Mouse (Mus musculus): ENCODE data around the gene Mybl2. TPM values are rescaled to one million over a fixed set of nuclear protein-coding genes. Genes with fewer than 3 reads are reported as not detected.
A peak's percentile ranks its signal among the peaks of the same experiment; 100 is the strongest.

Mybl2 gene
- total and polyA plus RNA-seq, 3 experiments, result 60.8 to 145 TPM; not detected in 1

- H3K9ac ChIP-seq (ENCODE audit: control insufficient read depth, low read depth, low read length, poor library complexity, severe bottlenecking), result no peak overlapping the region
- H3K79me2 ChIP-seq (ENCODE audit: control insufficient read depth, insufficient read depth, low read length, poor library complexity), result no peaks in the 10 kb centered on the region
- no peak for TF ChIP-seq NELFE (IDR thresholded peaks at IDR 0.05; ENCODE audit: low read depth, low read length)
- TF ChIP-seq SIN3A (IDR thresholded peaks at IDR 0.05; ENCODE audit: low read length), result no peak
- H3K4me3 ChIP-seq (ENCODE audit: control insufficient read depth in 1 of 2, insufficient read depth in 1 of 2, low read depth in 2 of 2, low read length in 2 of 2), result no peak overlapping the region
- no peaks in the 10 kb centered on the region for H3K27me3 ChIP-seq (ENCODE audit: control insufficient read depth in 1 of 2, insufficient read depth in 2 of 2, low read length in 2 of 2)
- no peaks in the 10 kb centered on the region for H3K36me3 ChIP-seq (ENCODE audit: control insufficient read depth in 1 of 2, insufficient read depth in 2 of 2, low read length in 2 of 2)
- no peak overlapping the region for H3K27ac ChIP-seq (ENCODE audit: control insufficient read depth, low read depth, low read length)
- 0 out of 4 replicates have a peak, but pooled peaks cover 0 to 2% of the 10 kb centered on the region in 2 experiments for H3K4me1 ChIP-seq (ENCODE audit: control insufficient read depth in 1 of 2, insufficient read depth in 2 of 2, low read length in 2 of 2)
- DNase-seq (ENCODE audit: low read depth, low spot score), result no peak
- no peaks in the 10 kb centered on the region for H3K9me3 ChIP-seq (replicated peaks; ENCODE audit: insufficient read depth, low read length)
Observed at GRCm38 (mm10) chr2:163104086-163104770, 49.7 kb downstream of the Mybl2 start.

GRCm38 (mm10) chr2:163108385-163108784, 53.9 kb downstream of the Mybl2 start:
- H3K9ac ChIP-seq (ENCODE audit: control insufficient read depth, low read depth, low read length, poor library complexity, severe bottlenecking), result no peak overlapping the region
- no peaks in the 10 kb centered on the region for H3K36me3 ChIP-seq (ENCODE audit: control insufficient read depth in 1 of 2, insufficient read depth in 2 of 2, low read length in 2 of 2)
- H3K27ac ChIP-seq (ENCODE audit: control insufficient read depth, low read depth, low read length), result no peak overlapping the region
- TF ChIP-seq RCOR1 (IDR thresholded peaks at IDR 0.05; ENCODE audit: low read depth, low read length) (no peak), E2F4 (IDR thresholded peaks at IDR 0.05; ENCODE audit: borderline replicate concordance, low read depth, low read length) (no peak), TBP (IDR thresholded peaks at IDR 0.05; ENCODE audit: low read depth, low read length) (no peak)
- H3K27me3 ChIP-seq (ENCODE audit: control insufficient read depth in 1 of 2, insufficient read depth in 2 of 2, low read length in 2 of 2), result no peaks in the 10 kb centered on the region
- H3K79me2 ChIP-seq (ENCODE audit: control insufficient read depth, insufficient read depth, low read length, poor library complexity), result no peaks in the 10 kb centered on the region
- H3K9me3 ChIP-seq (replicated peaks; ENCODE audit: insufficient read depth, low read length), result no peaks in the 10 kb centered on the region
- no peak for DNase-seq (ENCODE audit: low read depth, low spot score)
- no peak overlapping the region for H3K4me3 ChIP-seq (ENCODE audit: control insufficient read depth in 1 of 2, insufficient read depth in 1 of 2, low read depth in 2 of 2, low read length in 2 of 2)
- H3K4me1 ChIP-seq (ENCODE audit: control insufficient read depth in 1 of 2, insufficient read depth in 2 of 2, low read length in 2 of 2), result no peaks in the 10 kb centered on the region

DNA sequence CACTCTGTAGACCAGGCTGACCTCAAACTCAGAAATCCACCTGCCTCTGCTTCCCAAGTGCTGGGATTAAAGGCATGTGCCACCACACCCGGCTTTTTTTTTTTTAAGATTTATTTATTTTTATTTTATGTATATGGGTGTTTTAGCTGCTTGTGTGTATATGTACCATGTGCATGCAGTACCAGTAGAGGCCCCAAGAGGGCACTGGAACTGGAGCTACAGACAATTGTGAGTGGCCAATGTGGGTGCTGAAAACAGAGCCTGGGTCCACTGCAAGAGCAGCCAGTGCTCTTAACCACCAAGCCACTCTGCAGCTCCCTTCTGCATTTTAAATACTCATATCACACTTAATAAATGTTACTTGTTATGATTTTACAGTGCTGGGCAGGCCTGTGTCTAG, 56.2 kb downstream of the Mybl2 start:
- Histone ChIP-seq H3K27ac (ENCODE audit: control insufficient read depth, low read depth, low read length) (no peak overlapping the region), H3K27me3 (ENCODE audit: control insufficient read depth in 1 of 2, insufficient read depth in 2 of 2, low read length in 2 of 2) (no peaks in the 10 kb centered on the region; a peak in 1 of 4 replicates), H3K9ac (ENCODE audit: control insufficient read depth, low read depth, low read length, poor library complexity, severe bottlenecking) (no peak overlapping the region), H3K36me3 (ENCODE audit: control insufficient read depth in 1 of 2, insufficient read depth in 2 of 2, low read length in 2 of 2) (no peaks in the 10 kb centered on the region), H3K4me1 (ENCODE audit: control insufficient read depth in 1 of 2, insufficient read depth in 2 of 2, low read length in 2 of 2) (no peaks in the 10 kb centered on the region), H3K9me3 (replicated peaks; ENCODE audit: insufficient read depth, low read length) (no peaks in the 10 kb centered on the region), H3K79me2 (ENCODE audit: control insufficient read depth, insufficient read depth, low read length, poor library complexity) (no peaks in the 10 kb centered on the region), H3K4me3 (ENCODE audit: control insufficient read depth in 1 of 2, insufficient read depth in 1 of 2, low read depth in 2 of 2, low read length in 2 of 2) (no peak overlapping the region)
- TF ChIP-seq CHD1 (IDR thresholded peaks at IDR 0.05; ENCODE audit: low read depth, low read length) (no peak), JUND (IDR thresholded peaks at IDR 0.05; ENCODE audit: low read depth, low read length) (no peak), CTCF (IDR thresholded peaks at IDR 0.05 in 2 of 3, conservative IDR thresholded peaks at IDR 0.05 in 1 of 3; ENCODE audit: control insufficient read depth in 1 of 3, insufficient read depth in 1 of 3, low read depth in 2 of 3, low read length in 3 of 3, poor library complexity in 1 of 3, severe bottlenecking in 1 of 3) (peak in 2 of 3 experiments; percentile 10 to 14; a peak in 2 of 6 replicates), POLR2A (IDR thresholded peaks at IDR 0.05; ENCODE audit: control insufficient read depth in 1 of 2, insufficient read depth in 1 of 2, low read depth in 1 of 2, low read length in 2 of 2, poor library complexity in 1 of 2) (no peak), POLR2AphosphoS5 (IDR thresholded peaks at IDR 0.05; ENCODE audit: borderline replicate concordance, low read depth, low read length) (no peak), MYC (IDR thresholded peaks at IDR 0.05; ENCODE audit: low read depth, low read length) (no peak), USF1 (IDR thresholded peaks at IDR 0.05; ENCODE audit: low read depth, low read length) (no peak), RAD21 (IDR thresholded peaks at IDR 0.05; ENCODE audit: low read depth, low read length) (no peak)
- no peak for DNase-seq (ENCODE audit: low read depth, low spot score)

Measured in MEL (cell line).